Mouse (Mus musculus): ENCODE measurements around the gene Ubl7.
"Not testable (repeated sequence)": the region's sequence is repeated elsewhere in the genome, so short reads cannot be mapped to it uniquely, and the experiment has no call there.

Gene Ubl7

GRCm38 (mm10) chr9:57910254-57911160, at the start of gene Ubl7:
Ubl7 (plus strand) TSS chr9:57910979.
- peak; percentile 99 for ATAC-seq (ENCODE audit: low TSS enrichment)

- peak; percentile 92 for ATAC-seq (ENCODE audit: low TSS enrichment)
Measured at GRCm38 (mm10) chr9:57861951-57862471, 48.8 kb upstream of the Ubl7 start.

GRCm38 (mm10) chr9:57864336-57864735, 46.4 kb upstream of the Ubl7 start:
- no peak for ATAC-seq (ENCODE audit: low TSS enrichment)

GRCm38 (mm10) chr9:57866530-57866929, 44.2 kb upstream of the Ubl7 start:
- ATAC-seq (ENCODE audit: low TSS enrichment), result peak; percentile 35; the same call in 1 of the 2 replicates

- peak; percentile 89 for ATAC-seq (ENCODE audit: low TSS enrichment)
Measured at GRCm38 (mm10) chr9:57867236-57867635, 43.5 kb upstream of the Ubl7 start.

- peak; percentile 55; the same call in 1 of the 2 replicates for ATAC-seq (ENCODE audit: low TSS enrichment)
Measured at GRCm38 (mm10) chr9:57867880-57868279, 42.9 kb upstream of the Ubl7 start.

- ATAC-seq (ENCODE audit: low TSS enrichment), result no peak
Measured at GRCm38 (mm10) chr9:57868767-57869166, 42.0 kb upstream of the Ubl7 start.

- ATAC-seq (ENCODE audit: low TSS enrichment), result no peak
Measured at GRCm38 (mm10) chr9:57870273-57870816, 40.4 kb upstream of the Ubl7 start.

- no peak for ATAC-seq (ENCODE audit: low TSS enrichment)
Measured at GRCm38 (mm10) chr9:57874134-57874533, 36.6 kb upstream of the Ubl7 start.

- no peak; the same call in 1 of the 2 replicates for ATAC-seq (ENCODE audit: low TSS enrichment)
Measured at GRCm38 (mm10) chr9:57874994-57875393, 35.8 kb upstream of the Ubl7 start.

- ATAC-seq (ENCODE audit: low TSS enrichment), result no peak
Measured at GRCm38 (mm10) chr9:57879213-57879612, 31.6 kb upstream of the Ubl7 start.

GRCm38 (mm10) chr9:57880278-57880677, 30.5 kb upstream of the Ubl7 start:
- no peak for ATAC-seq (ENCODE audit: low TSS enrichment)

GRCm38 (mm10) chr9:57881781-57882180, 29.0 kb upstream of the Ubl7 start:
- ATAC-seq (ENCODE audit: low TSS enrichment), result not testable (repeated sequence)

- ATAC-seq (ENCODE audit: low TSS enrichment), result no peak
Measured at GRCm38 (mm10) chr9:57883413-57883812, 27.4 kb upstream of the Ubl7 start.

- no peak for ATAC-seq (ENCODE audit: low TSS enrichment)
Measured at GRCm38 (mm10) chr9:57888119-57888518, 22.7 kb upstream of the Ubl7 start.

- ATAC-seq (ENCODE audit: low TSS enrichment), result no peak
Measured at GRCm38 (mm10) chr9:57900478-57900877, 10.3 kb upstream of the Ubl7 start.

- peak; percentile 52; the same call in 1 of the 2 replicates for ATAC-seq (ENCODE audit: low TSS enrichment)
Measured at GRCm38 (mm10) chr9:57901197-57901596, 9.6 kb upstream of the Ubl7 start.

GRCm38 (mm10) chr9:57901601-57902000, 9.2 kb upstream of the Ubl7 start:
- ATAC-seq (ENCODE audit: low TSS enrichment), result 0 out of 2 replicates have a peak, but pooled peaks have one; percentile 31

- ATAC-seq (ENCODE audit: low TSS enrichment), result peak; percentile 68; the same call in 1 of the 2 replicates
Measured at GRCm38 (mm10) chr9:57902132-57902531, 8.6 kb upstream of the Ubl7 start.

GRCm38 (mm10) chr9:57903589-57904249, 7.1 kb upstream of the Ubl7 start:
- ATAC-seq (ENCODE audit: low TSS enrichment), result no peak

GRCm38 (mm10) chr9:57904250-57904644, 6.5 kb upstream of the Ubl7 start:
- no peak for ATAC-seq (ENCODE audit: low TSS enrichment)

GRCm38 (mm10) chr9:57907206-57907605, 3.6 kb upstream of the Ubl7 start:
- no peak for ATAC-seq (ENCODE audit: low TSS enrichment)
